Comparison of ENCODE assay signal across 17 mouse cellular contexts in genomic region chr1:42532908-42533307, GRCm38 (mm10).
DNase-seq lines count a peak whose midpoint lies in the region; ATAC-seq lines count a peak whose summit lies in the region.
"Had no signal": no experiment of that assay in that cellular context is flagged by ENCODE, and none has a peak within 500 bp of the region (broad histone marks: within the 10 kb centered on the region; RNA-seq: fewer than 3 reads in every experiment).

No protein-coding gene starts in this region.

- peak; percentile 96 for DNase-seq in heart, adult 11 months
- no peak for DNase-seq in heart, postnatal 25 days (ENCODE audit: low spot score)
- DNase-seq in liver, embryonic 11.5 days (ENCODE audit: low spot score): no peak
- DNase-seq in heart, postnatal 36 days: peak; percentile 9 to 22
- no peak for DNase-seq in spleen, postnatal 10 days (ENCODE audit: low spot score in 2 of 2)
- no peak for DNase-seq in lung, adult 18-20 months
- no peak for DNase-seq in embryo, embryonic 9.5 days (ENCODE audit: extremely low spot score)
- DNase-seq: cerebellum, adult 9-11 months; gastrocnemius, postnatal 36 days; left cerebral cortex, postnatal 4 days; lung, embryonic 14.5 days; thymus, postnatal 36 days had no signal

- 62% methylated on average over 6 of the region's 6 CpGs for WGBS in liver, embryonic 12.5 days (ENCODE audit: insufficient replicate concordance)
- 77% methylated on average over 6 of the region's 6 CpGs for WGBS in liver, embryonic 11.5 days

- H3K4me2 ChIP-seq in liver, embryonic 12.5 days: no peak overlapping the region
- H3K4me2 ChIP-seq in liver, embryonic 11.5 days: no peak overlapping the region
- H3K4me2 ChIP-seq: embryonic facial prominence, embryonic 15.5 days; lung, embryonic 14.5 days; midbrain, embryonic 13.5 days had no signal

- ATAC-seq in liver, embryonic 12.5 days: 0 out of 2 replicates have a peak, but pooled peaks have one; percentile 37
- no peak for ATAC-seq in liver, embryonic 11.5 days (replicated peaks; ENCODE audit: low FRiP score)
- ATAC-seq: midbrain, embryonic 13.5 days had no signal

- intact Hi-C loops in heart, postnatal 25 days (cut with DNase I): no loop called here
- intact Hi-C loops in heart, postnatal 36 days (cut with DNase I): no loop called here

- no peak overlapping the region for H3K4me3 ChIP-seq in liver, embryonic 12.5 days
- H3K4me3 ChIP-seq in liver, embryonic 11.5 days (ENCODE audit: low read depth, low read length): no peak overlapping the region
- H3K4me3 ChIP-seq: embryonic facial prominence, embryonic 15.5 days; midbrain, embryonic 13.5 days had no signal

- H3K27me3 ChIP-seq in liver, embryonic 12.5 days (replicated peaks): no peaks in the 10 kb centered on the region
- H3K27me3 ChIP-seq in liver, embryonic 11.5 days (replicated peaks; ENCODE audit: control insufficient read depth, insufficient read depth, low read length): no peaks in the 10 kb centered on the region
- H3K27me3 ChIP-seq: CH12.LX; embryonic facial prominence, embryonic 15.5 days; midbrain, embryonic 13.5 days had no signal

- H3K27ac ChIP-seq in liver, embryonic 12.5 days: no peak overlapping the region
- H3K27ac ChIP-seq in liver, embryonic 11.5 days (ENCODE audit: low read depth, low read length): no peak overlapping the region
- H3K27ac ChIP-seq: embryonic facial prominence, embryonic 15.5 days; macrophage; midbrain, embryonic 13.5 days had no signal

- no peaks in the 10 kb centered on the region for H3K4me1 ChIP-seq in liver, embryonic 12.5 days
- no peaks in the 10 kb centered on the region for H3K4me1 ChIP-seq in liver, embryonic 11.5 days (replicated peaks; ENCODE audit: control insufficient read depth, insufficient read depth, low read length)
- H3K4me1 ChIP-seq: embryonic facial prominence, embryonic 15.5 days; midbrain, embryonic 13.5 days had no signal

- H3K36me3 ChIP-seq in liver, embryonic 12.5 days: no peaks in the 10 kb centered on the region
- no peaks in the 10 kb centered on the region for H3K36me3 ChIP-seq in liver, embryonic 11.5 days (ENCODE audit: control insufficient read depth, insufficient read depth, low read length)
- H3K36me3 ChIP-seq: embryonic facial prominence, embryonic 15.5 days; midbrain, embryonic 13.5 days had no signal

- no peak overlapping the region for H3K9ac ChIP-seq in liver, embryonic 12.5 days
- no peak overlapping the region for H3K9ac ChIP-seq in liver, embryonic 11.5 days (ENCODE audit: low read depth, low read length)
- H3K9ac ChIP-seq: embryonic facial prominence, embryonic 15.5 days; lung, embryonic 14.5 days; midbrain, embryonic 13.5 days had no signal

- no peaks in the 10 kb centered on the region for H3K9me3 ChIP-seq in liver, embryonic 12.5 days (replicated peaks)
- no peaks in the 10 kb centered on the region for H3K9me3 ChIP-seq in liver, embryonic 11.5 days (ENCODE audit: control insufficient read depth, low read length)
- H3K9me3 ChIP-seq: embryonic facial prominence, embryonic 15.5 days; midbrain, embryonic 13.5 days had no signal

Comparison
In these comparisons a context has a peak if more than half of its experiments do, and no peak if none do; other contexts are left out.
1. DNase-seq: peak in heart, adult 11 months (single experiment) and heart, postnatal 36 days (2 of 2); none in heart, postnatal 25 days (single experiment), liver, embryonic 11.5 days (single experiment), spleen, postnatal 10 days (0 of 2), lung, adult 18-20 months (0 of 2) and embryo, embryonic 9.5 days (single experiment).